Mouse (Mus musculus) bone marrow macrophage, adult 2 months (primary cell): ENCODE measurements around the gene Bfar. TPM values are rescaled to one million over a fixed set of nuclear protein-coding genes. Genes with fewer than 3 reads are reported as not detected.
A peak's percentile ranks its signal among the peaks of the same experiment; 100 is the strongest.
"Not testable (repeated sequence)": the region's sequence is repeated elsewhere in the genome, so short reads cannot be mapped to it uniquely, and the experiment has no call there.

Experiments used
- H3K27ac ChIP-seq: 2 replicates; pipeline ENCODE4 v1.5.1; 2012; ENCODE audit warnings: low read depth, low read length; ENCODE audit not compliant: insufficient read depth
- H3K4me1 ChIP-seq: 2 replicates; pipeline ENCODE4 v1.6.1; 2012; ENCODE audit warnings: low read length; ENCODE audit not compliant: control insufficient read depth, insufficient read depth
- H3K4me3 ChIP-seq: 2 replicates; pipeline ENCODE4 v1.5.1; 2012; ENCODE audit warnings: mild to moderate bottlenecking, low read length, moderate library complexity; ENCODE audit not compliant: insufficient read depth
- CTCF ChIP-seq: IDR thresholded peaks from 2 replicates; pipeline ENCODE4 v1.5.1; 2012; ENCODE audit warnings: low read depth, mild to moderate bottlenecking, low read length, moderate library complexity
- POLR2A ChIP-seq: IDR thresholded peaks from 2 replicates; pipeline ENCODE4 v1.6.1; 2012; ENCODE audit warnings: mild to moderate bottlenecking, low read depth, low read length, borderline replicate concordance
- polyA plus RNA-seq: library from polyadenylated mRNA; stranded (reverse); fragments of >200 nt; gene quantifications from 2 replicates; pipeline ENCODE4 v1.2.4, GENCODE M21; 2012; ENCODE audit not compliant: missing spikeins, insufficient read depth, insufficient read length

Bfar gene
- polyA plus RNA-seq, 1 experiment: 37.5 TPM

DNA sequence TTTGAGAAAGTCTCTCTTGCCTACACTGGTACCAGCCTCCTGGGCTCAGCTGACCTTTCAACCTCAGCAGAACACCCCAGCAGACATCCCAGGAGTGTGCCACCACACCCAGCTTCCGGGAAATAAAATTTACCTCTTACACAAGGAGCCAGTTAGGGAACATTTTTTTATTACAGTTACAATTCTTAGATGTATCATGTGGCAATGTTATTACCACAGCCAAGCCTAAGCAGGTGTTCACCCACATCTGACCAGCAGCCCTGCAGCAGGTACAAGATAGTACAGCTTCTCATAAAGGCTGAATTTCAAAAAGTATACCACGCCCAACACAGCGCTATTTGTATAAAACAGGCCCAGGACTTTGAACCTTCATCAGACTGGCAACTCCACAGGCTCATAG lies 43.3 kb downstream of the Bfar start:
- Histone ChIP-seq H3K27ac (no peak overlapping the region), H3K4me3 (no peak overlapping the region), H3K4me1 (peaks cover 14% of the 10 kb centered on the region)
- TF ChIP-seq CTCF (no peak), POLR2A (no peak)

DNA sequence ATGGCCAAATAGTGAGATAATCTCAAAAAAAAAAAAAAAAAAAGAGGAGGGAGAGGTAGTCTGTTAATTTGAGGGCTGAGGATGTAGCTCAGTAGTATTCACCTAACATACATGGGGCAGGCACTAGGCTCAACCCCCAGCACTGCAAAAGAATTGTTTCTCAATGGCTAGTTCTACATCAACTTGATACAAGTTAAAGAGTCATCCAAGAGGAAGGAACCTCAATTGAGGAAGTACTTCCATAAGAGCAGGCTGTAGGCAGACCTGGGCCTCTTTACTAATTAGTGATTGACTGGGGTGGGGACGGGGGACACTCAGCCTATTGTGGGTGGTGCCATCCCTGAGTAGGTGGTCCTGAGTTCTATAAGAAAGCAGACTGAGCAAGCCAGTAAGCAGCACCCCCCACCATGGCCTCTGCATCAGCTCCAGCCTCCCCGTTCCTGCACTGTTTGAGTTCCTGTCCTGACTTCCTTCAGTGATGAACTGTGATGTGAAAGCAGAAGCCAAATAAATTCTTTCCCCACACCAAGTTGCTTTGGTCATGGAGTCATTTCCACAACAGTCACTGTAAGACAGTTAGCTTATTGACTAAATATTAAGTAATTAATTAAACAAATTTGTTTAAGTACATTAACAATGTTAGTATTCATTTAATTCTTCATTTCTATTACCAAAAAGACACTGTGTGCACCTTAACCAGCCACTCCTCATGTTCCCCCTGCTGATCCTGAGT lies 45.3 kb downstream of the Bfar start:
- no peak for TF ChIP-seq POLR2A
- Histone ChIP-seq H3K4me1 (peaks cover 14% of the 10 kb centered on the region), H3K27ac (peak overlapping the region; percentile 87), H3K4me3 (no peak overlapping the region)

DNA sequence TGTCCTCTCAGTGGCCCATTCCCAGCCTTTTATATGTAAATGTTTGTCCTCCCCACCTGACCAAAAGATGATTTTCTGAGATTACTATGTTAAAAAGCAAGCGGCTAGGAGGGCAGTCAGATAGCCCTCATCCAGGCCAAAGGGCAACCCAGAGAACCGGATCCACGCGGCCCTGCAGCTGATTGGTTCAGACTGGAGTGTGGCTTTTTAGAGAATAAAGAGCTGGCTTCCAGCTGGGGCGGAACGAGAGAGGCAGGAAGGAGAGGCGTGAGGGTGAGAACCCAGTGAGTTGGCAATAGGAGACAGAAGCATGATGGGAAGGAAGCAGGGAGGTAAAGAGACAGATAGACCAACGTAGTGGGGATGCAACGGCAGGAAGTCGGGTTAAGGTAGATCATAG lies 51.3 kb downstream of the Bfar start:
- TF ChIP-seq CTCF: no peak
- TF ChIP-seq POLR2A: no peak
- no peaks in the 10 kb centered on the region for H3K4me1 ChIP-seq
- H3K4me3 ChIP-seq: no peak overlapping the region
- H3K27ac ChIP-seq: no peak overlapping the region

DNA sequence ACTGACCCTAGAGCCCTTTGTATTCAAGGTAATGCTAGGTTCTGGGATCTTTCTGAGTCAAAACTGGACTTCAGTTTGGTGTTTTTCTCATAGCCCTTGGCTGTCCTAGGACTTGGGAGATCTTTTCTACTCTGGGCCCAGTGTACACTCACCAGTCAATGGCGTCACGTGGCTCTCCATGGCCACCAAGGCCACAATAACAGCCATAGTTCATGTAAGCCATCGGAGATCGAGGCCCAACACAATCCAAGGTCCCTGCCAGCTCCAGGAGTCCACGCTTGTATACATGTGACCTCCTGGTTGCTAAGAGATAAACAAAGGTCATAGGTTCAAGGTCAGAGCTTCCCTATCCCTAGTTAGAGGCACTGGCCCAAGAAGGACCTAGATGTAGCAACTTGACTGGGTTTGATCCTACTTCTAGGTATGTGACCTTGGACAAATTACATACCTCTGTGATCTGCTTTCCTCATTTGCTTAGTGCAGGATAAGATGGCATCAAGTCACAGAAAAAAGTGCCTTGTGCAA lies 56.2 kb downstream of the Bfar start:
- Histone ChIP-seq H3K4me3 (no peak overlapping the region), H3K27ac (no peak overlapping the region), H3K4me1 (peaks cover 3% of the 10 kb centered on the region; the same call in 1 of the 2 replicates)
- TF ChIP-seq POLR2A: no peak
- no peak for TF ChIP-seq CTCF

DNA sequence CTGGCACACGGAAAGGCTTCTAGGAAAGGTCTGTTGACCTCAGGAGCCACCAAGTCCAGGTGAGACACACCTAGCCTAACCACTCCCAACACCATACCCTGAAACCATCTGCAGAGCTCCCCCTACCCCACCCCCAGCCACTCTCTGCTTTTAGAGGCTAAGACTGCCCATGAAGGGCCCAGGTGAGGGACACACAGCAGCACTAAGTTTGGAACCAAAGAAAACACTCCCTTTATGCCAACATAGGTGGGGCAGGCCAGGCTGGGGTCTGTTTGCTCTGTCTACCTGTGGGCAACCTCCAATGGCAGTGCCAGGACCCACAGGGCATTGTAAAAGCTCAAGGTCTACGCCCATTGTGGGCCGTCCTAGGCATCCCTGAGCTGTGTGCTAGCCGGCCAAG lies 57.8 kb downstream of the Bfar start:
- Histone ChIP-seq H3K27ac (no peak overlapping the region), H3K4me1 (peaks cover 3% of the 10 kb centered on the region; the same call in 1 of the 2 replicates), H3K4me3 (no peak overlapping the region)
- TF ChIP-seq POLR2A (no peak), CTCF (no peak)

DNA sequence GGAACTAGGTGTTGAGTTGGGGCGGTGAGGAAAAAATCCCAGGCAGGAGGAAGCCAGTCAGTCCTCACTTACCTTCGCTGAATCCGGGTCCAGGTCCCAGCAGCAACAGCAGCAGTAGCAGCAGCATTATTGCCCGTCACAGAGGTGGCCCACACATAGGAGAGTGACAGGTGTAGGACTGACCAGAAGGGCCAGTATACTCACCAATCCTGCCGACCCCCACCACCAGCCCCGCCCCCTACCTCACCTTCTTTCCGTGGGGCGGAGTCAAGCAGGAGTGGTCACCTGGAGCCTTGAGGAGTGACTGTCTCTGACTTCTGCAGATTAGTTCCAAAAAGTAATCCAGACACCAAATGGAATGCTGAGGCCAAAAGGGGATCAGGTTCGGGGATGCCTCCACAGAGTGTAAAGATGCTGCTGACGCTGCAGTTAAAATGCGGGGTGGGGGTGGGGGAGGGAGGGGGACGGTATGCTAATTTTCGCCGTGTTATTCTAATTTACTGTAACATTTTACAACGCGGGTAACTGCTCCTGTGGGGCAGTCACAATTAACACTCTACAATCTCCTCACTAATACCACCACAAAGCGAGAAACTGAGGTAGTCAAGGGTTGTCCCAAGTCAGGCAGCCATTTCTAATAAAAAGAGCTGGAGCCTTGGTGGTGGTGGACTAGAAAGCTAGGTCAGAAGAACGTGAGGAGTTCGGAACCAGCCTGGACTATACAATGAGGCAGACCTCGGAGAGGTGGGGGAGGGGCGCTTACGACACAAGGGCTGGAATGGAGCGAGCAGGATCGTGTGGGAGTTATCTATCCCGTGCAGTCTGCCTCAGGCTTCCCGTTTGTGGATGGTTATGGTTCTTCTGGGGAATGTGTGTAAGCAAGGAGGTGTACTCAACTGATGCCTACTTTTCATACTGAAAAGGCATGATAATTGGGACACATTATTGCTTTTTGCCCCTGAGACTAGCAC lies 58.9 kb downstream of the Bfar start, which contains the start of gene Pla2g10:
Gene Pla2g10 (minus strand): TSS at position 699 of the 971 bp plus-strand sequence.
- no peak for TF ChIP-seq CTCF
- H3K4me3 ChIP-seq: no peak within 1 kb of the TSS
- no peak within 1 kb of the TSS for H3K27ac ChIP-seq
- peaks cover 3% of the 10 kb centered on the region; the same call in 1 of the 2 replicates for H3K4me1 ChIP-seq

DNA sequence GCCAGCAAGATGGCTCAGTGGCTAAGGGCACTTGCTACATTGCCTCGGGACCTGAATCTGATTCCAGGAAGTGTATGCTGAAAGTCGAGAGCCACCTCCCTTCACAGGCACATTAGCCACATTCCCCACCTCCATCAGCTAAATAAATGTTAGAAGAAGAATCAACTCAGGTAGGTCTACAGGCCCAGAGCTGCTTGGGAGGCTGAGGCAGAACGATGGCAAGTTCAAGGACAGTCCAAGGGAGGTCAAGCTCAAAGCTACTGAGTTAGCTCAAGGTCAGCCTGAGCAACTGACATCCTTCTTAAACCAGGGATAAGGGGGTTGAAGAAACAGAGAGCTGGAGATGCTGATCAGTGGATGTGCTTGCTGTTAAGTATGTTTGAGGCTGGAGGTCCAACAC lies 61.1 kb downstream of the Bfar start:
- Histone ChIP-seq H3K4me3 (no peak overlapping the region), H3K4me1 (peaks cover 6% of the 10 kb centered on the region), H3K27ac (no peak overlapping the region)
- TF ChIP-seq POLR2A: no peak
- no peak for TF ChIP-seq CTCF

DNA sequence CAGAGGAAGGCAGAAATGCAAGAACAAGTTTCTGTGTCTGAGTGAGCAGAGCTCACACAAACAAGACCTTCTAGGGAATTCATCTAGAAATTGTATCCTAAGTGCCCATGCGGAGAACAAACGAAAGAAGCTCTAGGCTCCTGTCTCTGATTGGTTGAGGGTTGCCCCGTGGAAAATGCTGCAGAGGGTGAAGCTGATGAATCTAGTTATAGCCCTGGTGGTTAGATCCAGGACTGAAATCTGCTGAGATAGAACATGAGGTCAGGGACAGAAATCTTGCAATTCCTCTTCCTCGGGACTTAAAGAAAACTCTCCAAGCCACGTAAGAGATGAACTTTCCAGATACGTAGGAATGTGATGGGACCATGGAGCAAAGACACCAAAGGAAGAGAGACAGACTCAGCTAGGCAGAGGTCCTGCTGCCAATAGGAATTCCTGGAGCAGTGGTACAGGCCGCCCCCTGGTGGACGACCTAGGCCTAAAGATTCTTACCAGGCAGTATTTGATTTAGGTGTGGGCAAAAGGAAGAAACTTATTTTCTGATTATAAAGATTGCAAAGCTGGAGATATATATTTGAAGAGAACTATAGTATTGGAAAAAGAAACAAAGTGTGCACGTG lies 62.0 kb downstream of the Bfar start:
- Histone ChIP-seq H3K4me1 (peaks cover 6% of the 10 kb centered on the region), H3K4me3 (no peak overlapping the region), H3K27ac (no peak overlapping the region)
- TF ChIP-seq CTCF (peak; percentile 92), POLR2A (no peak)

DNA sequence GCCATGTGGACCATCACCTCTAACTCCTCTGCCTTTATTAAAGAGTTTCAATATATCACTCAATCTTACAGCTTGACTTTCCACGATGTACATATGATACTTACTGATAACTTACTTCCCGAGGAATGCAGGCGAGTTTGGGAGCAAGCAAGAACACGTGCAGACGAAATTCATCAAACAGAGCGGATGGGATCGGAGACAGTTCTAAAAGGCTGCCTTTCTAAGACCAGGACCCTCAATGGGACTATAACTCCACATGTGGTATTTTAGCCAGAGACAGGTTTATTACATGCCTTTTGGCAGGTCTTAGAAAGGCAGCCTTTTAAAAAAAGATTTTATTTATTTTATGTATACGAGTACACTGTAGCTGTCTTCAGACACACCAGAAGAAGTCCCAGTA lies 64.3 kb downstream of the Bfar start:
- TF ChIP-seq CTCF (no peak), POLR2A (no peak)
- Histone ChIP-seq H3K4me3 (no peak overlapping the region), H3K4me1 (peaks cover 3% of the 10 kb centered on the region), H3K27ac (no peak overlapping the region)

DNA sequence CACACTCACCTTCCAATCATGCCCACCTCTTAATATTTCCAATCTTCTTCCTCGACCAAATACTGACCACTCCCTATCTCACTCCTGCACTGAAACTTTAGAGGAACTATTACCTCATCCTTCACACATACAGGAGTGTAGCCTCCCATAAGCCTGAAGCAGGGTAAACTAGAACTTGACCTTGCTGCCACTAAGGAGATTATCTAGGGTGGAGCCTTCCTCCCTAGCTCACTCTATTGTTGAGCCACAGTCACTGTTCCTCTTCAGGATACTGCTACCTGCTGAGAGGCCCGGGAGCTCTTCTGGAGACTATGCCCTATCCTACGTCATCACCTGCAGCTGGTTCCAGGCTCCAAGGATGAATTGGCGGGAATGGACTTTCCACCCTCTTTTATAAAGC lies 67.4 kb downstream of the Bfar start:
- H3K4me1 ChIP-seq, H3K27ac ChIP-seq: not testable (repeated sequence)

More for the DNA sequence above, 67.4 kb downstream of the Bfar start:
- not testable (repeated sequence) for H3K4me3 ChIP-seq
